Mouse (Mus musculus): ENCODE results near the gene Gclc. TPM values are rescaled to one million over a fixed set of nuclear protein-coding genes. Genes with fewer than 3 reads are reported as not detected.

The Gclc gene
- total and polyA plus RNA-seq, 3 experiments = 20.4 to 84.8 (median 35.7) TPM

DNA sequence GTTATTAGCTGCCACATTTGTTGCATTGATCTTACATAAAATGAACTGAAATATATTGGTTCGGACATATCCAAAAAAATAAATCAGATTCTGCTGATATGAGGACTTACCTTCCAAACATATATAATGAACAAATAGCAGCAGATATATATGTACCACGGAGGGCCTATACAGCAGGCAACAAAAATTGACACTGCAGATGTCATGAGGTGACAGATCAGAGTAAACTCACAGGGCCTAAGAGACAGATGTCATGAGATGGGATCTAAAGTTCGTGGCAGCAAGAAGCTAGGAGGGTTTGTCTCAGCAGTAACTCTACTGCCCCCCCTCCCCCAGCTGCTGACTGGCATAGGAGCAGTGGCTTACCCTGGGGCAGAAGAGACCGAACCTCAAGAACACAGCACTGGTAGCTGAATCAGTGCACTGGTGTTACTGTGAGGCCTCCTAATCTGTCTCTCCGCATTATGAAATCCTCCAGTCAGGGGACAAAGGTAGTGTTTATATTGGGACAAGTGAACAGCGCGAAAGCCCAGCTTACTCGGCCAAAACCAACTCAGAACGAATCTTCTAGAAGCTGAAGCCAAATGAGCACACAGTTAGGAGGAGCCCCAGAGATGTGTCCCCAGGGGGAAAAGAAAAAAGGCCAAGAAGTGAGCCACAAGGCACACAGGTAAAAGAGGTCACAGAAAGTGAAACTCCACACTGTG, 46.7 kb upstream of the Gclc start (continued):
- TF ChIP-seq CHD2 (IDR thresholded peaks at IDR 0.05; ENCODE audit: low read length) (peak; percentile 61; the same call in 1 of the 2 replicates), ETS1 (conservative IDR thresholded peaks at IDR 0.05; ENCODE audit: low read depth, low read length) (peak; percentile 68), UBTF (IDR thresholded peaks at IDR 0.05; ENCODE audit: low read depth, low read length) (no peak), HCFC1 (IDR thresholded peaks at IDR 0.05; ENCODE audit: low read depth, low read length) (no peak), CHD1 (IDR thresholded peaks at IDR 0.05; ENCODE audit: low read depth, low read length) (no peak), MAZ (IDR thresholded peaks at IDR 0.05; ENCODE audit: low read depth, low read length) (no peak; the same call in 1 of the 2 replicates), ZNF384 (IDR thresholded peaks at IDR 0.05; ENCODE audit: low read depth, low read length) (peak; percentile 82), NELFE (IDR thresholded peaks at IDR 0.05; ENCODE audit: low read depth, low read length) (peak; percentile 20; the same call in 1 of the 2 replicates), MXI1 (IDR thresholded peaks at IDR 0.05; ENCODE audit: low read depth, low read length) (0 out of 2 replicates have a peak, but pooled peaks have one; percentile 36), SIN3A (IDR thresholded peaks at IDR 0.05; ENCODE audit: low read length) (no peak), MYC (IDR thresholded peaks at IDR 0.05; ENCODE audit: low read depth, low read length) (peak; percentile 67; the same call in 1 of the 2 replicates), EP300 (IDR thresholded peaks at IDR 0.05; ENCODE audit: low read length) (peak; percentile 44; the same call in 1 of the 2 replicates), USF2 (conservative IDR thresholded peaks at IDR 0.05; ENCODE audit: low read depth, low read length) (no peak), POLR2AphosphoS2 (IDR thresholded peaks at IDR 0.05; ENCODE audit: low read depth, low read length) (no peak)

GRCm38 (mm10) chr9:77708950-77709349, 45.4 kb upstream of the Gclc start:
- Histone ChIP-seq H3K9me3 (replicated peaks; ENCODE audit: low read length) (no peaks in the 10 kb centered on the region), H3K4me3 (replicated peaks in 1 of 3; ENCODE audit: low read depth in 2 of 3, low read length in 2 of 3, poor library complexity in 1 of 3) (peak overlapping the region in 2 of 3 experiments; percentile 6 to 12), H3K79me2 (replicated peaks; ENCODE audit: control insufficient read depth, extremely low read depth, insufficient read depth, poor library complexity, severe bottlenecking) (no peaks in the 10 kb centered on the region), H3K4me1 (ENCODE audit: control insufficient read depth in 1 of 2, insufficient read depth in 2 of 2) (peaks cover 5 to 52% of the 10 kb centered on the region in 2 experiments), H3K4me2 (ENCODE audit: insufficient read depth, low read depth, poor library complexity, severe bottlenecking) (peak overlapping the region; percentile 61), H3K27ac (ENCODE audit: insufficient read depth, low read depth) (peak overlapping the region; percentile 50; the same call in 1 of the 2 replicates), H3K9ac (ENCODE audit: insufficient read depth, low read depth) (peak overlapping the region; percentile 45; the same call in 1 of the 2 replicates), H3K36me3 (replicated peaks in 1 of 2; ENCODE audit: control insufficient read depth in 1 of 2, insufficient read depth in 1 of 2, low read length in 1 of 2) (no peaks in the 10 kb centered on the region), H3K27me3 (replicated peaks) (no peaks in the 10 kb centered on the region)
- DNase-seq (ENCODE audit: extremely low read depth) = peak; percentile 84
- in situ Hi-C loops (cut with MboI; ENCODE audit: low pct_ligation_motif_present, low pct_unique_long_range_greater_than_20kb, low sequenced_read_pairs) (loop anchor here (10.0 kb wide), 1 partner anchor 46 kb away; the partner anchor contains the start of gene Gclc), dilution Hi-C loops (cut with MboI; ENCODE audit: extremely low pct_ligation_motif_present, extremely low pct_unique_long_range_greater_than_20kb, low sequenced_read_pairs) (no loop called here)
- no peak for TF ChIP-seq NELFE (IDR thresholded peaks at IDR 0.05; ENCODE audit: low read depth, low read length)
- peak; percentile 37; the same call in 1 of the 2 replicates for TF ChIP-seq POLR2A (IDR thresholded peaks at IDR 0.05; ENCODE audit: low read depth, low read length)
- TF ChIP-seq HCFC1 (IDR thresholded peaks at IDR 0.05; ENCODE audit: low read depth, low read length) = no peak; the same call in 1 of the 2 replicates
- 0 out of 2 replicates have a peak, but pooled peaks have one; percentile 18 for TF ChIP-seq CHD2 (IDR thresholded peaks at IDR 0.05; ENCODE audit: low read length)
- TF ChIP-seq MYC (IDR thresholded peaks at IDR 0.05; ENCODE audit: low read depth, low read length) = peak; percentile 76; the same call in 1 of the 2 replicates
- no peak for TF ChIP-seq NRF1 (IDR thresholded peaks at IDR 0.05; ENCODE audit: low read depth, low read length)
- TF ChIP-seq TBP (conservative IDR thresholded peaks at IDR 0.05; ENCODE audit: low read depth, low read length) = peak; percentile 76; the same call in 1 of the 2 replicates
- TF ChIP-seq BHLHE40 (IDR thresholded peaks at IDR 0.05; ENCODE audit: low read depth, low read length) = peak; percentile 88
- TF ChIP-seq UBTF (IDR thresholded peaks at IDR 0.05; ENCODE audit: low read depth, low read length) = no peak
- TF ChIP-seq JUN (IDR thresholded peaks at IDR 0.05; ENCODE audit: insufficient read depth, low read depth, low read length) = 0 out of 2 replicates have a peak, but pooled peaks have one; percentile 21
- TF ChIP-seq ZKSCAN1 (IDR thresholded peaks at IDR 0.05; ENCODE audit: borderline replicate concordance, low read depth, low read length) = no peak
- no peak for TF ChIP-seq PAX5 (IDR thresholded peaks at IDR 0.05; ENCODE audit: low read length)
- 0 out of 2 replicates have a peak, but pooled peaks have one; percentile 23 for TF ChIP-seq RCOR1 (conservative IDR thresholded peaks at IDR 0.05; ENCODE audit: low read depth, low read length)
- no peak; the same call in 1 of the 2 replicates for TF ChIP-seq MAFK (IDR thresholded peaks at IDR 0.05; ENCODE audit: insufficient replicate concordance, low read length)
- peak; percentile 88 for TF ChIP-seq IRF4 (IDR thresholded peaks at IDR 0.05; ENCODE audit: low read depth, low read length)
- no peak for TF ChIP-seq CTCF (conservative IDR thresholded peaks at IDR 0.05 in 1 of 2, IDR thresholded peaks at IDR 0.05 in 1 of 2; ENCODE audit: low read depth in 2 of 2, low read length in 2 of 2)
- peak; percentile 38; the same call in 1 of the 2 replicates for TF ChIP-seq JUND (conservative IDR thresholded peaks at IDR 0.05; ENCODE audit: low read depth, low read length)
- TF ChIP-seq MAX (IDR thresholded peaks at IDR 0.05; ENCODE audit: low read length) = peak; percentile 89
- no peak for TF ChIP-seq KAT2A (IDR thresholded peaks at IDR 0.05; ENCODE audit: insufficient replicate concordance, low read length)
- peak; percentile 93 for TF ChIP-seq USF2 (conservative IDR thresholded peaks at IDR 0.05; ENCODE audit: low read depth, low read length)
- peak; percentile 82 for TF ChIP-seq ETS1 (conservative IDR thresholded peaks at IDR 0.05; ENCODE audit: low read depth, low read length)
- TF ChIP-seq EP300 (IDR thresholded peaks at IDR 0.05; ENCODE audit: low read length) = peak; percentile 88
- TF ChIP-seq MXI1 (IDR thresholded peaks at IDR 0.05; ENCODE audit: low read depth, low read length) = peak; percentile 55; the same call in 1 of the 2 replicates
- peak; percentile 52; the same call in 1 of the 2 replicates for TF ChIP-seq CHD1 (IDR thresholded peaks at IDR 0.05; ENCODE audit: low read depth, low read length)
- no peak for TF ChIP-seq SMC3 (IDR thresholded peaks at IDR 0.05; ENCODE audit: low read depth, low read length)
- no peak for TF ChIP-seq ZMIZ1 (IDR thresholded peaks at IDR 0.05; ENCODE audit: low read depth, low read length)
- TF ChIP-seq E2F4 (IDR thresholded peaks at IDR 0.05; ENCODE audit: insufficient replicate concordance, low read depth, low read length) = peak; percentile 51; the same call in 1 of the 2 replicates
- TF ChIP-seq RAD21 (IDR thresholded peaks at IDR 0.05; ENCODE audit: low read depth, low read length) = no peak
- TF ChIP-seq ZNF384 (IDR thresholded peaks at IDR 0.05; ENCODE audit: low read depth, low read length) = peak; percentile 87
- no peak for TF ChIP-seq ELF1 (IDR thresholded peaks at IDR 0.05; ENCODE audit: low read depth, low read length)
